Mouse (Mus musculus): ENCODE data around the gene Zfp973.
"Not testable (repeated sequence)": the region's sequence is repeated elsewhere in the genome, so short reads cannot be mapped to it uniquely, and the experiment has no call there.

The Zfp973 gene

GRCm38 (mm10) chr2:176670222-176670621 is at the start of gene Zfp973:
Gene Zfp973, plus strand, starts transcription at chr2:176670522.
- in situ Hi-C loops (cut with MboI; ENCODE audit: unreplicated experiment in 2 of 2): not testable (repeated sequence)

GRCm38 (mm10) chr2:176636244-176636643 is 34.1 kb upstream of the Zfp973 start, which contains the start of gene Gm14308:
Gene Gm14308, minus strand, starts transcription at chr2:176636344.
- in situ Hi-C loops (cut with MboI; ENCODE audit: unreplicated experiment in 2 of 2): not testable (repeated sequence)

- in situ Hi-C loops (cut with MboI; ENCODE audit: unreplicated experiment in 2 of 2): not testable (repeated sequence)
Observed at GRCm38 (mm10) chr2:176708051-176708450, 37.7 kb downstream of the Zfp973 start, which contains the start of gene Gm14305. Gene Gm14305, plus strand, starts transcription at chr2:176708328.

All from v-Abl transformed pro-B cells (cell line).